Mouse (Mus musculus) bone marrow, adult 2 months (tissue): ENCODE results near the gene Fam186b.

Source experiments
- CTCF ChIP-seq: fragments of 200-500 bp; IDR thresholded peaks from 2 replicates; pipeline ENCODE4 v1.5.1; 2011; ENCODE audit warnings: low read length, control low read depth; ENCODE audit not compliant: control insufficient read depth, insufficient read depth
- POLR2A ChIP-seq: fragments of 200-500 bp; IDR thresholded peaks from 2 replicates; pipeline ENCODE4 v1.6.1; 2011; ENCODE audit warnings: low read depth, mild to moderate bottlenecking, control low read depth, low read length, borderline replicate concordance; ENCODE audit not compliant: control insufficient read depth

DNA sequence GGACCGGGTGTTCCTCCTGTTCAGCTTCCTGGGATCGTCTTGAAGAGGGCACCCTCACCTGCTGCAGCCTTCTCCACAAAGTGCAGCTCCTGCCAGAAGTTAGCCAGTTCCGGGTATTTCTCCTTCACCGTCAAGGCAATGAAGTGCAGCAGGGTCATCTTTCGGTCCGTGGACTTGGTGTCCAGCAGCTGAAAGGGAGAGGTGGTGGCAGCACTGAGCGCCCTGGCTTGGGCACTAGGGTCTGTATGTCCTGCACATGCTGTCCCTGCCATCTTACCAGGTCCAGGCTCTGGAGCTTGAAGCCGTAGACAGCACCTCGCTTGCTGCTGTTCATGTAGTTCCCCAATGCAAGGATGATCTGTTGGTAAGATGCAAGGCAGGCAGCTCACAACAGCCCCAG, 25.3 kb upstream of the Fam186b start:
- TF ChIP-seq CTCF (no peak), POLR2A (no peak)
